ENCODE assay signal across 18 mouse cellular contexts in the genomic region with DNA sequence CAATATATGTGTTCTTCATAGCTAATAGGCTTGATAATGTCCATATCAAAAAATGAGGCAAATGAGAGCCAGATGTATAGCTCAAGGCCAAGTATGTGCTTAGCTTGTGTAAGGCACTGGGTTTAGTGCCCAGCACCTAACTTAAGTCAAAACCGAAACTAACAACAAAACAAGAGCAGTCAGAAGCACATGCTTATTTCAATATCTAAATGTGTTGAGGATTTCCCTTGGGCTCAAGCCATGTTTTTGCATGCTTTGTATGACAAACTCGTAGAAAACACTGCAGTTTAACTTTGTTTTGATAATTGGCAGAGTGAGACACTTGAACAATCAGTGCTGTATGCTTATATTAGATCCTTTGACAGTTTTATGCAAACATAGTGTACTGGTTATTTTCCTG.
"Had no signal": no experiment of that assay in that cellular context is flagged by ENCODE, and none has a peak within 500 bp of the region (broad histone marks: within the 10 kb centered on the region; RNA-seq: fewer than 3 reads in every experiment).

No protein-coding gene starts in this region.

- H3K4me2 ChIP-seq: liver, embryonic 13.5 days; midbrain, embryonic 12.5 days; midbrain, embryonic 15.5 days; neural tube, embryonic 13.5 days had no signal

- H3K27me3 ChIP-seq: liver, embryonic 13.5 days; midbrain, embryonic 12.5 days; midbrain, embryonic 15.5 days; neural tube, embryonic 13.5 days had no signal

- DNase-seq: kidney, adult 2 months; kidney, postnatal 25 days; layer of hippocampus, adult 9-11 months; liver, embryonic 13.5 days; retina, postnatal 1 day; right cerebral cortex, postnatal 25 days; spleen, adult 18-20 months; thymus, adult 18-20 months; thymus, postnatal 36 days had no signal

- ATAC-seq: intestine, postnatal 0 days; midbrain, embryonic 15.5 days had no signal

- H3K4me1 ChIP-seq: liver, embryonic 13.5 days; midbrain, embryonic 12.5 days; midbrain, embryonic 15.5 days; neural tube, embryonic 13.5 days had no signal

- H3K4me3 ChIP-seq: layer of hippocampus, adult 2 months; left cerebral cortex, adult 2 months; liver, embryonic 13.5 days; midbrain, embryonic 12.5 days; midbrain, embryonic 15.5 days; myocyte; neural tube, embryonic 13.5 days had no signal

- H3K9ac ChIP-seq: liver, embryonic 13.5 days; midbrain, embryonic 12.5 days; midbrain, embryonic 15.5 days; neural tube, embryonic 13.5 days had no signal

- H3K9me3 ChIP-seq: liver, embryonic 13.5 days; midbrain, embryonic 12.5 days; midbrain, embryonic 15.5 days; neural tube, embryonic 13.5 days had no signal

- H3K27ac ChIP-seq: kidney, postnatal 0 days; layer of hippocampus, adult 2 months; left cerebral cortex, adult 2 months; liver, embryonic 13.5 days; macrophage; midbrain, embryonic 12.5 days; midbrain, embryonic 15.5 days; neural tube, embryonic 13.5 days had no signal

- H3K36me3 ChIP-seq: liver, embryonic 13.5 days; midbrain, embryonic 12.5 days; midbrain, embryonic 15.5 days; neural tube, embryonic 13.5 days had no signal
